Mouse (Mus musculus): Measurements from ENCODE around the gene Cxcl14.

Gene Cxcl14

GRCm38 (mm10) chr13:56289998-56290397 is 6.4 kb downstream of the Cxcl14 start:
- DNase-seq (ENCODE audit: low read depth) = no peak

DNA sequence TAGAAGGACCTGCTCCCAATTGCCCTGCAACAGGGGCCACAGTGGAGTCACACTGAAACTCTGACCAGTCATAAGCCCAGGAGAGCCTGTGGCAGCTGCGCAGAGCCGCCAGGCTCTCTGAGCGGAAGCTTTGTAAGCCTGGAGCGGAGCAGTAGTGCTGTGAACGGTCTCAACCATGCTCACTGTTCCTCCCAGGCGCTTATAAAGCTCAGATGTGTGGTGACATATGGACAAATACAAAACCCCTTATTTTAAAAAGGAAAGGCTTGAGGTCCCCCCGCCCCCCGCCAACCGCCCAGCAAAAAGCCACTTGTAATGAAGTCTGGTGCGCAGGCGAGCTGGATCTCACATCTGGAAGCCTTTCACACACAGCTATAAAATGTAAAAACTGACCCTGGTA is 7.1 kb downstream of the Cxcl14 start:
- DNase-seq (ENCODE audit: low read depth) = no peak

GRCm38 (mm10) chr13:56288601-56289000 is 7.8 kb downstream of the Cxcl14 start:
- no peak for DNase-seq (ENCODE audit: low read depth)

GRCm38 (mm10) chr13:56287091-56287490 is 9.3 kb downstream of the Cxcl14 start:
- no peak for DNase-seq (ENCODE audit: low read depth)

DNA sequence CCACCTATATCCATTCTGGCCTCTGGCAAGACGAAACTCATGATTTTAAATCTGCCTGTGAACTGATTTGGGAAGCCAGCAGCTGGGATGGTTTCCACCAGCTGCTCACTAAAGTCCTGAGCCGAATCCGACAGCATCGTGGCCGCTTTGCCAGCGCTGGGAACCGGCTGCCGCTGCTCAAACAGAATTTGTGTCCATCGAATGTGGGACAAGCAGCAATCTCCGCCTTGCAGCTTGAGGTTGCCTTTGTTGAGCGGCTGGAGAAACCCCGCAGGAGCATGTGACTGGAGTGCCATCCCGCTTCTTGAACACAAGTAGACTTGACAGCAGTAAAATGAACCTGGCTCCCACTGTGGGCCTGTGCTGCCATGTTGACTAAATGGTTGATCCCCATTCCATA is 13.0 kb downstream of the Cxcl14 start:
- DNase-seq (ENCODE audit: low read depth) = no peak

- DNase-seq (ENCODE audit: low read depth) = no peak
Measured at GRCm38 (mm10) chr13:56280356-56280755, 16.0 kb downstream of the Cxcl14 start.

GRCm38 (mm10) chr13:56279439-56279838 is 16.9 kb downstream of the Cxcl14 start:
- peak; percentile 56 for DNase-seq (ENCODE audit: low read depth)

DNA sequence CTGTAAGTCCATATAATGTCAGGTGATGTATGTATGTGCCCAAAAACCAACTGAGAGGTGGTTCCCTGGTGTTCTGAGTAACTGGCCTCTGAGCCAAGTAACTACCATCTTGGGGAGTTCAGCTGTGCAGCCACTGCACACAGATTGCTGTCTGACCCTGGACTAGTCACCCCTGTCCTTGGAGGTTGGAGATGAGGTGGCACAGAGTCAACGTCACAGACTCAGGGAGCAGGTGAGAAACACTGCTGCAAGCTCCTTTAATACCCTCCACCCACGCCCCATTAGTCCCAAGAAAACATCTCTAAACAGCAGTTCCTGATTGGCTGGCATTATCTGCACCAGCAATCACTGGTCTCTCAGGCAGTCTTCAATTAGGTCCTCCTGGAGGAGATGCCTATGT is 21.2 kb downstream of the Cxcl14 start:
- DNase-seq (ENCODE audit: low read depth) = no peak

DNA sequence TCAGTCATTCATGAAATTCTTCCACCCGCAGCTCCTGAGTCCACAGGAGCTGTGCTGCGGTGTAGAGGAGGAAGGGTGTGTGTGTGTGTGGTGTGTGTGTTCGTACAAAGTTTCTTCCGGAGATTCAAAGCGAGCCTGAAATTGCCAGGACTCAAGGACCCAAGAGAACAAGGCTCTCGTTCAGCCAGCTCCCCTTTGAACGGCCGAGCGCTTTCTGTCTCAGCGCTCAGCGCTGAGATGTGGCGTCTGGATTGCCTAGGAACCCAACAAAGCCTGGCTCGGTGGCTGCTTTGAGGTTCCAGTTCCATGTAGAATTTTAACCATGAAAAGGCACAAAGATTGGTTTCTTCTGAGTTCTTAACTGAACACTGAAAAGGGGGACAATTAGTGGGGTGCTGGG is 26.2 kb downstream of the Cxcl14 start:
- DNase-seq (ENCODE audit: low read depth) = no peak

DNA sequence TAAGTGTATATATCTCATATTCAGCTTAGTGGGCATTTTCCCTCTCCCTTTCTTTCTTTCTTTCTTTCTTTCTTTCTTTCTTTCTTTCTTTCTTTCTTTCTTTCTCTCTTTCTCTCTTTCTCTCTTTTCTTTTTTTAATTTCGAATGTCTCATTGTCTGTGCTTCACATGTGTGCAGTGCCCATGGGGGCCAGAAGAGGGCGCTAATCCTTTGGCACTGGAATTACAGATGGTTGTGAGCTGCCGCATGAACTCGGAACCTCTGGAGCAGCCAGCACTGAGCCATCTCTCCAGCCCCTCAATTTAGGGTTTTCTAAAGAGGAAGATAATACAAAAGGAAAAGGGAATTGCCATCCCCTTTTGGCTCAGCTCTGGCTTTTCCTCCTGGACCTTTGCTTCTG is 29.0 kb downstream of the Cxcl14 start:
- DNase-seq (ENCODE audit: low read depth) = peak; percentile 10

DNA sequence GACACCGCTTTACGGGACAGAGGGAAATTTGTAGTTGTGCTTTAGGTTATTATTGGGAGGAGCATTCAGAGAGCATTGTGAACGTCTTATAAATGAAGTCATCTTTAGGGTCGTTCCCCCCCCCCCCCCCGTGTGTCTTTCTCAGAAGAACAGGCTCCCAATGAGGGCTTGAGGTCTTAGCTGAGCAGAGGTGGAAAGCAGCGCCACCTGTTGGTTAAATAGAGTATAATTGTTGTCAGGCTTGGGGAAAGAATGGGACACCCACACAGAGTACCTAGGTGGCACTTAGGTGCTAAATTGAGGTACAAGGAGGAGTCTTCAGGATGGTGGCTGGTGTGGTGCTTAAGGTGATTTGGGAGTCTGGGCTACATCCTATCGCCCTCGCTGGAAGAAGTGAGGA is 29.9 kb downstream of the Cxcl14 start:
- DNase-seq (ENCODE audit: low read depth) = peak; percentile 61

- DNase-seq (ENCODE audit: low read depth) = no peak
Measured at GRCm38 (mm10) chr13:56265661-56266060, 30.7 kb downstream of the Cxcl14 start.

DNA sequence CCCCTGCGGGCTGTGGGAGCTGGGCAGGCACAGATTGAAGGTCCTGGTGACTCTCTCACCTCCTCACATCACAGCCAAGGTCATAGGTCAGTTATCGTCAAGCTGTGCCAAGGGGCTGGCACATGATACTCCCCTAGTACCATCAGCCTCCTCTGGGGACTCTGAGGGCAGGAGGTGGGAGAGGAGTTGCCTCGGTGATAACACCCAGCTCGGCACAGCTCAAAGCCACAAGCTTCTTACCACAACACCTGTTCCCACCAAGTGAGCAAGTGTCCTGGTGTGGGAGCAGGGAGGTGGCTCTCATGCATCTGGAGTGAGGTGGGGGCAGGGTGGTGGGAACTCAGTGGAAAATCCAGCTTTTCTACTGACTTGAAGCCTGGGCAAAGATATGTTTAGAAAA is 34.1 kb downstream of the Cxcl14 start:
- DNase-seq (ENCODE audit: low read depth) = no peak

GRCm38 (mm10) chr13:56260344-56260780 is 36.0 kb downstream of the Cxcl14 start:
- no peak for DNase-seq (ENCODE audit: low read depth)

DNA sequence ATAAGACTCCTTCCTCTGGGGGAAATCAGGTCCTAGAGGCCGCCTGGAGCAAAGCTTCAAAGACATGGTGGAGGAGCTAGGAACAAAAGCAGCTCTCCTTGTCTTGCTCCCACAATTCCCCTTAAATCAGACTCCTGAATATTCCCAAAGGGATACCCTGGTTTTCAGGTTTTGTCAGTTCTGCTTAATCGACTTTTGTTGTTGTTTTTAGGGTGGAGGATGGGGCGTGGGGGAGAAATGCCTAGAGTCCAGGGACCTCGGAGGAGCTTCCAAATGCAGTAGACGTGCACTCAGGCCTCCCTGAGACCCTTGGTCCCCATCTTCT is 36.5 kb downstream of the Cxcl14 start:
- no peak for DNase-seq (ENCODE audit: low read depth)

DNA sequence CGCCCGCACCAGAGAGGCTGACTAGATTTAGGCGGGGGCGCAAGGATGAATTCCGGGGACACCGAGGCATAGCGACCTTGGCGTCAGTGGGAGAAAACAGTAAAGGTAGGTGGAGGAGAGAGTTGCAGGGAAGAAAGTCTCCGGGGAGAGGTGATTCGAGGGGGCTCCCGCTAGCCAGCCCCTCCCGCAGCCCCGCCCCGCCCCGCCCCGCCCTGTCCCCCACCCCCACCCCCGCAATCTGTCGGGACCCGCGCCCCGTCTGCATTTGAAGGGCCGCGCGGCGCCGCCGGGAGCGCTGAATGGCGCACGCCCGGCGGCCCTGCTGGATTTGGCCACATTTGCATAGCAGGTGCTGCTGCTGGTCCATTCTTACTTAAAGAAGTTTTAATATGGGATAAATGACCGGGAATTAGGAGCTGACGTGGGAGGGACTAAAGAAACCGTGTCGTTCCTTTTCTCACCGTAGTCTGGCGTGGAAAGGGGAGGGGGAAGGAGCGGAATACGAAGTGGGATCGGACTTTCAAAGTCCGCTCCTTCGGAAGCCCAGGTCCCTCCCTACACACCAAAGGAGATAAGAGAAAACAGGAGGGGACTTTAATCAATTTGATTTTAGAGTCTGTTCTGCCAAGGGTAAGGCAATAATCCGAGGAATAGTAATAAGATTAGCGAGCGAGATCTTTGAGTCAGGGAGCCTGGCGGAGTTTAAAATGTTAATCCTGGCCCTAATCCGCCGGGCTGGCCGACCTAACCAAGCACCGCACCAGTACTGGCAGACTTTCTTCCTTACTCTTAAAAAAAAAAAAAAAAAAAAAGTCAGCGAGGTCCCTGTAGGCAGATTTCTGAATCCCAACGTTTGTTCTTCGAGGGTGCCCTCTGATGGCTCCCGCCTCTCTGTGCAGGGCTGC is 37.1 kb downstream of the Cxcl14 start:
- no peak for DNase-seq (ENCODE audit: low read depth)

GRCm38 (mm10) chr13:56258196-56259020 is 37.9 kb downstream of the Cxcl14 start:
- no peak for DNase-seq (ENCODE audit: low read depth)

- DNase-seq (ENCODE audit: low read depth) = no peak
Measured at GRCm38 (mm10) chr13:56257469-56258153, 38.7 kb downstream of the Cxcl14 start.

- no peak for DNase-seq (ENCODE audit: low read depth)
Measured at GRCm38 (mm10) chr13:56256716-56257299, 39.5 kb downstream of the Cxcl14 start.

GRCm38 (mm10) chr13:56253379-56253778 is 43.0 kb downstream of the Cxcl14 start:
- no peak for DNase-seq (ENCODE audit: low read depth)

- no peak for DNase-seq (ENCODE audit: low read depth)
Measured at GRCm38 (mm10) chr13:56252783-56253182, 43.6 kb downstream of the Cxcl14 start.

- DNase-seq (ENCODE audit: low read depth) = no peak
Measured at GRCm38 (mm10) chr13:56251924-56252619, 44.3 kb downstream of the Cxcl14 start, which contains the start of gene Neurog1. Neurog1 (minus strand) TSS chr13:56252163.

Measured in naive thymus-derived CD4-positive, alpha-beta T cell, adult 2 months (primary cell).